Mouse (Mus musculus): ENCODE data around the gene Skil. TPM values are rescaled to one million over a fixed set of nuclear protein-coding genes. Genes with fewer than 3 reads are reported as not detected.
A peak's percentile ranks its signal among the peaks of the same experiment; 100 is the strongest.

Gene Skil
- polyA plus RNA-seq, 1 experiment from 2014 or later, result 23.2 TPM

- no peak for ATAC-seq (ENCODE audit: low FRiP score)
- H3K9ac ChIP-seq (replicated peaks), result no peak overlapping the region
These were observed 33.1 kb upstream of the Skil start for GRCm38 (mm10) chr3:31061786-31062120.

GRCm38 (mm10) chr3:31062325-31062724 lies 32.5 kb upstream of the Skil start:
- Histone ChIP-seq H3K36me3 (no peaks in the 10 kb centered on the region), H3K9me3 (replicated peaks) (no peaks in the 10 kb centered on the region), H3K4me2 (no peak overlapping the region), H3K27me3 (replicated peaks) (no peaks in the 10 kb centered on the region), H3K27ac (replicated peaks) (no peak overlapping the region), H3K9ac (replicated peaks) (no peak overlapping the region), H3K4me1 (no peaks in the 10 kb centered on the region), H3K4me3 (replicated peaks) (no peak overlapping the region)
- ATAC-seq (ENCODE audit: low FRiP score), result no peak
- WGBS, result 94% methylated on average over 7 of the region's 7 CpGs

More at GRCm38 (mm10) chr3:31061786-31062120, 33.1 kb upstream of the Skil start:
- Histone ChIP-seq H3K4me1 (no peaks in the 10 kb centered on the region), H3K27me3 (replicated peaks) (no peaks in the 10 kb centered on the region), H3K9me3 (replicated peaks) (no peaks in the 10 kb centered on the region), H3K27ac (replicated peaks) (no peak overlapping the region), H3K36me3 (no peaks in the 10 kb centered on the region), H3K4me2 (no peak overlapping the region), H3K4me3 (replicated peaks) (no peak overlapping the region)
- WGBS, result 73% methylated on average over 4 of the region's 4 CpGs

GRCm38 (mm10) chr3:31068482-31068881 lies 26.4 kb upstream of the Skil start:
- 85% methylated on average over 7 of the region's 7 CpGs for WGBS
- no peaks in the 10 kb centered on the region for H3K27me3 ChIP-seq (replicated peaks)
- H3K4me2 ChIP-seq, result no peak overlapping the region
- ATAC-seq (ENCODE audit: low FRiP score), result no peak
- no peak overlapping the region for H3K4me3 ChIP-seq (replicated peaks)
- no peaks in the 10 kb centered on the region for H3K4me1 ChIP-seq
- H3K9ac ChIP-seq (replicated peaks), result no peak overlapping the region
- no peaks in the 10 kb centered on the region for H3K9me3 ChIP-seq (replicated peaks)
- H3K27ac ChIP-seq (replicated peaks), result no peak overlapping the region
- no peaks in the 10 kb centered on the region for H3K36me3 ChIP-seq

DNA sequence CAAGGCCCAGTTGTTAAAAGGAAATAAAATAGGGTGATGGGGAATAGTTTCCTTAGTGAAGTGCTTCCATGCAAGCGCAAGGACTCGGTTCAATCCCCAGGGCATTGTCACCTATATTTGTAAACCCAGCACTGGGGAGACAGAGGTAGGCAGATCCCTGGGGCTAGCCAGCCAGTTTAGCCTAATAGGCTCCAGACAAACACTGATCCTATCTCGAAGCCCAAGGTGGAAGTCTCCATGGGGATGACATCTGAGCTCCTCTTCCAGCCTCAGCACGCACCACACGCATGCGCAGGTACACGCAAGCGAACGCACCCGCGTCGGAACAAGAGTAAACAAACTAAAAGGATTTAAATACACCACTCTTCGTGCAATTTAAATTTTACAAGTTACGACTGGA lies 23.1 kb upstream of the Skil start:
- 94% methylated on average over 14 of the region's 14 CpGs for WGBS
- Histone ChIP-seq H3K4me1 (no peaks in the 10 kb centered on the region), H3K9ac (replicated peaks) (no peak overlapping the region), H3K36me3 (no peaks in the 10 kb centered on the region), H3K4me3 (replicated peaks) (no peak overlapping the region), H3K9me3 (replicated peaks) (no peaks in the 10 kb centered on the region), H3K27ac (replicated peaks) (no peak overlapping the region), H3K4me2 (no peak overlapping the region), H3K27me3 (replicated peaks) (no peaks in the 10 kb centered on the region)
- ATAC-seq (ENCODE audit: low FRiP score), result no peak

- ATAC-seq (ENCODE audit: low FRiP score), result no peak
These were observed 19.1 kb upstream of the Skil start for GRCm38 (mm10) chr3:31075808-31076207.

GRCm38 (mm10) chr3:31077068-31077703 lies 17.7 kb upstream of the Skil start:
- Histone ChIP-seq H3K27me3 (replicated peaks) (no peaks in the 10 kb centered on the region), H3K9ac (replicated peaks) (no peak overlapping the region), H3K4me2 (no peak overlapping the region), H3K9me3 (replicated peaks) (no peaks in the 10 kb centered on the region), H3K27ac (replicated peaks) (no peak overlapping the region), H3K4me3 (replicated peaks) (no peak overlapping the region), H3K4me1 (no peaks in the 10 kb centered on the region), H3K36me3 (no peaks in the 10 kb centered on the region)
- no peak for ATAC-seq (ENCODE audit: low FRiP score)
- WGBS, result 83% methylated on average over 6 of the region's 6 CpGs

More at GRCm38 (mm10) chr3:31075808-31076207, 19.1 kb upstream of the Skil start:
- Histone ChIP-seq H3K27ac (replicated peaks) (no peak overlapping the region), H3K4me1 (no peaks in the 10 kb centered on the region), H3K36me3 (no peaks in the 10 kb centered on the region), H3K27me3 (replicated peaks) (no peaks in the 10 kb centered on the region), H3K9me3 (replicated peaks) (no peaks in the 10 kb centered on the region), H3K9ac (replicated peaks) (no peak overlapping the region), H3K4me3 (replicated peaks) (no peak overlapping the region), H3K4me2 (no peak overlapping the region)
- 72% methylated on average over 11 of the region's 11 CpGs for WGBS

DNA sequence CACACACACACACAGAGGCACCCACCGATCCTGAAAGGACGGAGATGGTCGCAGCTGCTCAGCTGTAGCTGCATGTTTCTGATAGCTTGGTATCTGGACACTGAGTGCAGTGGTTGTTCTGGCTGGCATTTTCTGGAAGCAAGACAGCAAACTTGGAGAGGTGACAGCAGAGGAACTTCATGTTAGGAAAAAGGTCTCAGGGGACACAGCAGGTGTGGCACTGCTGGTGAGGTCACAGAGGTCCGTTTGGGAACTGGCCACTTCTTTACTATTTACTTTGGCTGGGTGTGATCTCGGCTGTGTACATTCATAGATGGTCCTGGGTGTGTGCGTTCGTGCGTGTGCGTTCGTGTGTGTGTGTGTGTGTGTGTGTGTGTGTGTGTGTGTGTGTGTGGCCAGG lies 15.4 kb upstream of the Skil start:
- Histone ChIP-seq H3K4me3 (replicated peaks) (no peak overlapping the region), H3K4me1 (peaks cover 6% of the 10 kb centered on the region), H3K27ac (replicated peaks) (no peak overlapping the region), H3K36me3 (no peaks in the 10 kb centered on the region), H3K4me2 (no peak overlapping the region), H3K9ac (replicated peaks) (no peak overlapping the region), H3K27me3 (replicated peaks) (no peaks in the 10 kb centered on the region), H3K9me3 (replicated peaks) (no peaks in the 10 kb centered on the region)
- no peak for ATAC-seq (ENCODE audit: low FRiP score)
- 75% methylated on average over 10 of the region's 10 CpGs for WGBS

DNA sequence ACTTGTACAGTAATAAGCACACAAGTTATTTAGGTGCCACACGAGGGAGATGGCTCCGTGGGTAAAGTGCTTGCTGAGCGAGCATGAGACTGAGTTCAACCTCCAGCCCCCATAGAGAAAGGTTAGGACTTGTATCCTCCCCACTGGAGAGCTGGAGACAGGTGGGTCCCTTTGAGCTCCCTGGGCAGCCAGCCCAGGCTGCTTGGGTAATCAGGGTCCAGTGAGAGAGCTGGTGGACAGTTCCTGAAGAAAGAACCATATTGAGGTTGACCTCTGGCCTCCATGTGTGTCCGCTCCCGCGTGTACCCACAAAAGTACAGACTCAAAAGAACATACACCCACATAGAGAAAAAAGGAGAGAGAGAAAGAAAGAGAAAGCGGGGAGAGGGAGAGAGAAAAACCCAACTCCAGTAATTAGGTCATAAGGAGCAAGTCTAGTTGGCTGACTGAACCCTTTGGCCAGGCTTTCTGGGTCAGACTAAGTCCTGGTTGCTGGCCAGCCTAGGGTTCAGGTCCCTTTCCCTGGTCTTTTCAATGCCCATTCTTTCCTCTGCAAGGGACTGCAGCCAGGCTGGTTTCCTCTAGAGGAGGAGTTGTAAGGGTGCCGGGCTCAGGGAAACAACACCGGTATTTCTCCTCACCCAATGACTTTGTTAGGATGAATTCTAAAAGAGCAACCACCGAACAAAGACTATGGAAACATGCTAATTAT lies 13.9 kb upstream of the Skil start:
- no peak overlapping the region for H3K4me2 ChIP-seq
- peaks cover 6% of the 10 kb centered on the region for H3K4me1 ChIP-seq
- no peak overlapping the region for H3K27ac ChIP-seq (replicated peaks)
- H3K36me3 ChIP-seq, result no peaks in the 10 kb centered on the region
- H3K9ac ChIP-seq (replicated peaks), result no peak overlapping the region
- 86% methylated on average over 10 of the region's 10 CpGs for WGBS
- H3K4me3 ChIP-seq (replicated peaks), result no peak overlapping the region
- H3K27me3 ChIP-seq (replicated peaks), result no peaks in the 10 kb centered on the region
- no peak for ATAC-seq (ENCODE audit: low FRiP score)
- H3K9me3 ChIP-seq (replicated peaks), result no peaks in the 10 kb centered on the region

DNA sequence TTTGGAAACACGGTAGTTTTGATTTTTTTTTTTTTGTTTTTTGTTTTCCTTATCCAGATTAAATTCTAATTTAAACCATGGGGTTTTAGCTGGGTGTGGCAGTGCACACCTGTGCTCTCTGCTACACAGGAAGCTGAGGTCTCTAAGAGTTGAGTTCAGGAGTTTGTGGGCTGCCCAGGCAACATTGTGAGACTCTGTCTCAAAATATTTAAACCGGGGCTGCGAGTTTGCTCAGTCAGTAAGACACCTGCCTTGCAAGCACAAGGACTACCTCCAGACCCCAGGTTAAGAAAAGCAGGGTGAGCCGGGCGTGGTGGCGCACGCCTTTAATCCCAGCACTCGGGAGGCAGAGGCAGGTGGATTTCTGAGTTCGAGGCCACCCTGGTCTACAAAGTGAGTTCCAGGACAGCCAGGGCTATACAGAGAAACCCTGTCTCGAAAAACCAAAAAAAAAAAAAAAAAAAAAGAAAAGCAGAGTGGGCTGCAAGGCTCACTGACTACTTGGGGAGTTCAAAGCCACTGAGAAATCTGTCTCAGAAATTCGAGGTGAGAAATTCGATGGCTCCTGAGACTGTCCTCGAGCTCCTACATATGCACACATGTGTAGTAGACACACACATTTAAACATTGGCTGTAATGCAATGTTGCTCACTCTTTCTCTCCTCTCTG lies 11.9 kb upstream of the Skil start:
- Histone ChIP-seq H3K36me3 (no peaks in the 10 kb centered on the region), H3K9me3 (replicated peaks) (no peaks in the 10 kb centered on the region), H3K27me3 (replicated peaks) (no peaks in the 10 kb centered on the region), H3K4me1 (peaks cover 6% of the 10 kb centered on the region), H3K9ac (replicated peaks) (no peak overlapping the region), H3K4me2 (no peak overlapping the region), H3K27ac (replicated peaks) (no peak overlapping the region), H3K4me3 (replicated peaks) (no peak overlapping the region)
- WGBS, result 91% methylated on average over 12 of the region's 13 CpGs
- ATAC-seq (ENCODE audit: low FRiP score), result no peak

- WGBS, result 39% methylated on average over 12 of the region's 12 CpGs
- H3K4me1 ChIP-seq, result peaks cover 6% of the 10 kb centered on the region
- H3K27ac ChIP-seq (replicated peaks), result no peak overlapping the region
- no peak overlapping the region for H3K4me3 ChIP-seq (replicated peaks)
- peak overlapping the region; percentile 34; the same call in 1 of the 2 replicates for H3K4me2 ChIP-seq
- H3K9me3 ChIP-seq (replicated peaks), result no peaks in the 10 kb centered on the region
- no peak overlapping the region for H3K9ac ChIP-seq (replicated peaks)
- no peaks in the 10 kb centered on the region for H3K27me3 ChIP-seq (replicated peaks)
- no peaks in the 10 kb centered on the region for H3K36me3 ChIP-seq
- no peak for ATAC-seq (ENCODE audit: low FRiP score)
These were observed 11.2 kb upstream of the Skil start for GRCm38 (mm10) chr3:31083507-31084245.

GRCm38 (mm10) chr3:31085000-31085399 lies 9.9 kb upstream of the Skil start:
- no peak overlapping the region for H3K4me3 ChIP-seq (replicated peaks)
- no peak for ATAC-seq (ENCODE audit: low FRiP score)
- H3K4me2 ChIP-seq, result no peak overlapping the region
- 87% methylated on average over 3 of the region's 3 CpGs for WGBS
- H3K27me3 ChIP-seq (replicated peaks), result no peaks in the 10 kb centered on the region
- no peak overlapping the region for H3K9ac ChIP-seq (replicated peaks)
- peaks cover 6% of the 10 kb centered on the region for H3K4me1 ChIP-seq
- no peaks in the 10 kb centered on the region for H3K9me3 ChIP-seq (replicated peaks)
- H3K27ac ChIP-seq (replicated peaks), result no peak overlapping the region
- H3K36me3 ChIP-seq, result no peaks in the 10 kb centered on the region
